In genomic region chr11:106519519-106519918, GRCm38 (mm10) we compare ENCODE assay signal across 22 mouse cellular contexts. TPM values are rescaled to one million over a fixed set of nuclear protein-coding genes. Genes with fewer than 3 reads are reported as not detected.
A peak's percentile ranks its signal among the peaks of the same experiment; 100 is the strongest.
DNase-seq lines count a peak whose midpoint lies in the region; ATAC-seq lines count a peak whose summit lies in the region.
"Had no signal": no experiment of that assay in that cellular context is flagged by ENCODE, and none has a peak within 500 bp of the region (broad histone marks: within the 10 kb centered on the region; RNA-seq: fewer than 3 reads in every experiment).

No protein-coding gene starts in this region.

- no peak for ATAC-seq in hindbrain, embryonic 14.5 days (ENCODE audit: low FRiP score)
- peak; percentile 52; the same call in 1 of the 2 replicates for ATAC-seq in midbrain, embryonic 11.5 days (ENCODE audit: low FRiP score)
- ATAC-seq in midbrain, embryonic 13.5 days, result no peak
- ATAC-seq: forebrain, embryonic 16.5 days; hindbrain, embryonic 16.5 days; Patski had no signal

- H3K4me2 ChIP-seq in hindbrain, embryonic 14.5 days (replicated peaks), result no peak overlapping the region
- no peak overlapping the region for H3K4me2 ChIP-seq in midbrain, embryonic 11.5 days
- no peak overlapping the region for H3K4me2 ChIP-seq in midbrain, embryonic 13.5 days (replicated peaks)
- H3K4me2 ChIP-seq: embryonic facial prominence, embryonic 15.5 days; forebrain, embryonic 12.5 days had no signal

- no peak for DNase-seq in hindbrain, embryonic 10.5 days (ENCODE audit: low spot score)
- DNase-seq in hindbrain, embryonic 14.5 days (ENCODE audit: low spot score), result no peak
- DNase-seq in midbrain, embryonic 11.5 days (ENCODE audit: low spot score, missing footprints), result no peak
- DNase-seq in embryonic facial prominence, embryonic 10.5 days (ENCODE audit: low spot score), result peak; percentile 50
- peak; percentile 11 for DNase-seq in retina, postnatal 1 day
- DNase-seq in spleen, postnatal 10 days (ENCODE audit: low spot score in 2 of 2), result no peak
- DNase-seq: adrenal gland, adult 8-10 months; adrenal gland, postnatal 36 days; cerebellum, adult 2 months; cerebellum, postnatal 10 days; gastrocnemius, postnatal 10 days; heart, adult 18-20 months; heart, postnatal 10 days; heart, postnatal 4 days had no signal

- peaks cover 56% of the 10 kb centered on the region for H3K4me1 ChIP-seq in hindbrain, embryonic 10.5 days (replicated peaks)
- peaks cover 13% of the 10 kb centered on the region for H3K4me1 ChIP-seq in hindbrain, embryonic 14.5 days (replicated peaks; ENCODE audit: control insufficient read depth, insufficient read depth, low read length)
- H3K4me1 ChIP-seq in midbrain, embryonic 11.5 days (ENCODE audit: control insufficient read depth, insufficient read depth, low read length), result peaks cover 20% of the 10 kb centered on the region
- H3K4me1 ChIP-seq in midbrain, embryonic 13.5 days (replicated peaks), result peaks cover 39% of the 10 kb centered on the region
- peaks cover 66% of the 10 kb centered on the region for H3K4me1 ChIP-seq in embryonic facial prominence, embryonic 10.5 days

- H3K27me3 ChIP-seq in hindbrain, embryonic 10.5 days (ENCODE audit: insufficient read depth, poor library complexity, severe bottlenecking), result no peaks in the 10 kb centered on the region
- H3K27me3 ChIP-seq in hindbrain, embryonic 14.5 days (ENCODE audit: control insufficient read depth, insufficient read depth, low read length), result no peaks in the 10 kb centered on the region
- H3K27me3 ChIP-seq in midbrain, embryonic 11.5 days (ENCODE audit: control insufficient read depth, insufficient read depth, low read length), result no peaks in the 10 kb centered on the region
- no peaks in the 10 kb centered on the region for H3K27me3 ChIP-seq in midbrain, embryonic 13.5 days
- 0 out of 2 replicates have a peak, but pooled peaks cover 3% of the 10 kb centered on the region for H3K27me3 ChIP-seq in embryonic facial prominence, embryonic 10.5 days (replicated peaks; ENCODE audit: low read depth, poor library complexity, severe bottlenecking)
- H3K27me3 ChIP-seq: embryonic facial prominence, embryonic 15.5 days; Patski had no signal

- no peak overlapping the region for H3K9ac ChIP-seq in hindbrain, embryonic 14.5 days
- H3K9ac ChIP-seq in midbrain, embryonic 11.5 days (ENCODE audit: low read length), result no peak overlapping the region
- H3K9ac ChIP-seq in midbrain, embryonic 13.5 days (replicated peaks), result no peak overlapping the region
- H3K9ac ChIP-seq: embryonic facial prominence, embryonic 15.5 days; forebrain, embryonic 12.5 days had no signal

- no peak overlapping the region for H3K4me3 ChIP-seq in hindbrain, embryonic 10.5 days
- no peak overlapping the region for H3K4me3 ChIP-seq in hindbrain, embryonic 14.5 days (replicated peaks; ENCODE audit: low read length)
- no peak overlapping the region for H3K4me3 ChIP-seq in midbrain, embryonic 11.5 days (ENCODE audit: low read depth, low read length)
- no peak overlapping the region for H3K4me3 ChIP-seq in midbrain, embryonic 13.5 days (replicated peaks)
- H3K4me3 ChIP-seq in embryonic facial prominence, embryonic 10.5 days, result no peak overlapping the region
- H3K4me3 ChIP-seq: embryonic facial prominence, embryonic 15.5 days; erythroblast, embryonic 14.5 days; forebrain, embryonic 12.5 days; heart, embryonic 10.5 days had no signal

- no peaks in the 10 kb centered on the region for H3K9me3 ChIP-seq in hindbrain, embryonic 10.5 days
- no peaks in the 10 kb centered on the region for H3K9me3 ChIP-seq in hindbrain, embryonic 14.5 days (ENCODE audit: control insufficient read depth, low read length)
- H3K9me3 ChIP-seq in midbrain, embryonic 11.5 days (ENCODE audit: control insufficient read depth, low read length), result no peaks in the 10 kb centered on the region
- H3K9me3 ChIP-seq in midbrain, embryonic 13.5 days, result no peaks in the 10 kb centered on the region
- H3K9me3 ChIP-seq in embryonic facial prominence, embryonic 10.5 days, result no peaks in the 10 kb centered on the region
- H3K9me3 ChIP-seq: embryonic facial prominence, embryonic 15.5 days; forebrain, embryonic 12.5 days; heart, embryonic 10.5 days had no signal

- no peaks in the 10 kb centered on the region for H3K36me3 ChIP-seq in hindbrain, embryonic 10.5 days
- no peaks in the 10 kb centered on the region for H3K36me3 ChIP-seq in hindbrain, embryonic 14.5 days (replicated peaks; ENCODE audit: control insufficient read depth, insufficient read depth)
- H3K36me3 ChIP-seq in midbrain, embryonic 11.5 days (ENCODE audit: control insufficient read depth, insufficient read depth, low read length), result no peaks in the 10 kb centered on the region
- H3K36me3 ChIP-seq in midbrain, embryonic 13.5 days, result peaks cover 4% of the 10 kb centered on the region; the same call in 1 of the 2 replicates
- H3K36me3 ChIP-seq in embryonic facial prominence, embryonic 10.5 days (replicated peaks), result no peaks in the 10 kb centered on the region
- H3K36me3 ChIP-seq: embryonic facial prominence, embryonic 15.5 days; forebrain, embryonic 12.5 days had no signal

- peak overlapping the region; percentile 79 for H3K27ac ChIP-seq in hindbrain, embryonic 10.5 days
- H3K27ac ChIP-seq in hindbrain, embryonic 14.5 days, result no peak overlapping the region
- H3K27ac ChIP-seq in midbrain, embryonic 11.5 days (ENCODE audit: low read depth, low read length), result no peak overlapping the region
- no peak overlapping the region for H3K27ac ChIP-seq in midbrain, embryonic 13.5 days
- H3K27ac ChIP-seq in embryonic facial prominence, embryonic 10.5 days (replicated peaks), result peak overlapping the region; percentile 26; the same call in 1 of the 2 replicates
- H3K27ac ChIP-seq: embryonic facial prominence, embryonic 15.5 days; forebrain, embryonic 12.5 days had no signal

- 49% methylated on average over 4 of the region's 4 CpGs for WGBS in hindbrain, embryonic 10.5 days
- WGBS in hindbrain, embryonic 14.5 days, result 58% methylated on average over 4 of the region's 4 CpGs
- 51% methylated on average over 4 of the region's 4 CpGs for WGBS in midbrain, embryonic 11.5 days
- WGBS in midbrain, embryonic 13.5 days, result 34% methylated on average over 4 of the region's 4 CpGs
- 30% methylated on average over 4 of the region's 4 CpGs for WGBS in embryonic facial prominence, embryonic 10.5 days

RNA-seq across cellular contexts. Expression of gene Ern1, which starts 31.9 kb away (rescaled TPM):
- polyA plus RNA-seq in hindbrain, embryonic 10.5 days (2016; fragmentation: Nextera tagmentation; extraction: Ambion mirVana), result 6.3 and 7.1 TPM in 2 replicates
- polyA plus RNA-seq in hindbrain, embryonic 14.5 days (2014; fragmentation: Nextera tagmentation; extraction: Ambion mirVana), result 5.0 and 7.2 TPM in 2 replicates
- 4.6 and 5.5 TPM in 2 replicates for polyA plus RNA-seq in midbrain, embryonic 11.5 days (2014; fragmentation: Nextera tagmentation; extraction: Ambion mirVana)
- polyA plus RNA-seq in midbrain, embryonic 13.5 days (2015; fragmentation: Nextera tagmentation; extraction: Ambion mirVana), result 6.5 and 6.7 TPM in 2 replicates
- polyA plus RNA-seq in embryonic facial prominence, embryonic 10.5 days (2016; fragmentation: Nextera tagmentation; extraction: Ambion mirVana), result 5.4 and 5.5 TPM in 2 replicates

Comparison
In these comparisons a context has a peak if more than half of its experiments do, and no peak if none do; other contexts are left out.
1. H3K27ac ChIP-seq: peak in hindbrain, embryonic 10.5 days (single experiment) and embryonic facial prominence, embryonic 10.5 days (single experiment); none in hindbrain, embryonic 14.5 days (single experiment), midbrain, embryonic 11.5 days (single experiment) and midbrain, embryonic 13.5 days (single experiment).
2. DNase-seq: peak in embryonic facial prominence, embryonic 10.5 days (single experiment) and retina, postnatal 1 day (single experiment); none in hindbrain, embryonic 10.5 days (single experiment), hindbrain, embryonic 14.5 days (single experiment), midbrain, embryonic 11.5 days (single experiment) and spleen, postnatal 10 days (0 of 2).